Mouse (Mus musculus) erythroblast, adult 5-6 weeks (primary cell): ENCODE measurements around the gene Gm11011. TPM values are rescaled to one million over a fixed set of nuclear protein-coding genes. Genes with fewer than 3 reads are reported as not detected.

ENCODE experiments used
- ATAC-seq: replicated peaks from 2 replicates; pipeline ENCODE4 v1.8.0; 2016; ENCODE audit warnings: moderate number of reproducible peaks, mild to moderate bottlenecking, moderate TSS enrichment, inconsistent platforms; ENCODE audit not compliant: poor library complexity, low FRiP score, severe bottlenecking
- total RNA-seq, 2 experiments: library from RNA; stranded (forward) in 1 of 2; stranded (reverse) in 1 of 2; fragments of 150-400 nt in 1 of 2; fragments of 200-764, 138-1000 nt in 1 of 2; gene quantifications; 2 replicates each; pipeline versions ENCODE4 v1.2.3 to v1.2.4; 2015 to 2017; ENCODE audit warnings: low replicate concordance in 2 of 2

Gm11011 gene
- total RNA-seq, 2 experiments from 2014 or later, result not detected

DNA sequence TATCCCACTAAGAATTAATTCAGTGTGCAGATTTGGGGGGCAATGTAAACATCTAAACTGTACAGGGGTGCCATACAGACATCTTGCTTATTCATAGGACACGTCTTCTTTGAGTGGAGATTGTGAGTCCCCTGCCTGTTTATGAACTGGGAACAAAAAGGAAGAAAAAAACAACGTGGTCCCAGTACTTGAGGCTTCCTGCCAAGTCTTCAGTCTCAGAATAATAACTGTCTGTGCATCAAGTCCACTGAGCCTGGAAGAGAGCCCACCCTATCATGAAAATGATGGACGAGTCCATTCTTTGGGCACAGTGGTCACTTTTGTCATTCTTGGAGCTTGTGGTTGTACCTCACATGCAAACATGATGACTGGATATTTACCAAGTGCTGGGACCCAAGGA lies 6.2 kb upstream of the Gm11011 start:
- no peak for ATAC-seq

DNA sequence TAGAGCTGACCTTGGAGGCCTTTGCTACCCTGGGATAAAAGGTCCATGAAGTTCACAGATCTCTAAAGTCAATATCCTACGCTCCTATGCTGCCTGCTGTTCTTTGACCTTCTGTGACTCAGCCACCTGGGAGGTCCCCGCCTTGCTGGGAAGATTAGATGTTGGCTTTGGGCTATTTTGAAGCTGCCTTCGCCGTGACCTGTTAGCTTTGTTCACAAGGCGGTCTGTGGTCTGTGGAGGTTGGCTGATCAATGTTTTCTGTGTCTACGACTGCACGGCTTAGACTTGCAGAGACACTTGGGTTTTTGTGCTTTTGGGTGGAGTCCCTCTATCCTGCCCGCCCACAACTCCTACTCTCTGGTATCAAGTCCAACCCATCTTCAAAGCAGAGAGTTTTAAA lies 2.9 kb upstream of the Gm11011 start:
- ATAC-seq, result no peak

DNA sequence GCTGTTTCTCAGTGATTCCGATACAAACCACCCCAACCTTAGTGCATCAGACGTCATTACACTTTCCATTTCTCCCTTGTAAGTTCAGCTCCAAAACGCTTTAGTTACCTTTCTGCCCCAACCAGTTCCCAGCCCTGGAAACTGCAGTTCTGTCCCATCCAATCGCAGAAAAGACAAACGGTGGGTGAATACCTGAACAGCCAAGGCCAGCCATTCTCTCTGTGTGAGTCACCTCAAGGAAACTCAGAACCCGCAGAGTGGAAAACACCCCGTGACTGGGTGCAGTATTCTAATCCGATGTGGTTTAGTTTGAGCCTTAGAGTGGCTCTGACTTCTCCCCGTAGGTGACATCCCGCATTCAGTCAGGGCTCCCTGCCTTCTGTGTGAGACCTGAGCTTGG lies 2.2 kb upstream of the Gm11011 start:
- no peak for ATAC-seq

- no peak for ATAC-seq
These were observed 857 bp downstream of the Gm11011 start for GRCm38 (mm10) chr2:169586688-169587087.

GRCm38 (mm10) chr2:169585631-169586285 lies 1.8 kb downstream of the Gm11011 start:
- ATAC-seq, result no peak

- ATAC-seq, result no peak
These were observed 2.6 kb downstream of the Gm11011 start for GRCm38 (mm10) chr2:169584745-169585456.

DNA sequence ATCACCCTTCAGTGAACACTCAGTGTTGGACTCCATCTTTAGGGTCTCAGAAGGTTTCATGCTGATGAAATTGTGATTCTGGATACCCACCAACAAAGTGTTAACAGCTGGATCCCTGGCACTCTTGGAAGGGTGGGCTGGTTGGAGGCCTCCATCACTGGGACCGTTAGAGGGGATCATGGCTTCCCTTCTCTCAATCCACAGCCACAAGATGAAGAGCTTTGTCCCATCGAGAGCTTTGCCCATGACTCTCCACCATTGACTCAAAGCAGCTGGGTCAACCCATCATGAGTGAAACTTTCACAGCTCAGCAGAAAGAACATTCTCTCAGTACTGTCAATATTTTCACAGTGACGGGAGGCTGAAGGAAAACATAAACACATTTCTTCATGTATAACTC lies 4.1 kb downstream of the Gm11011 start:
- ATAC-seq, result no peak

DNA sequence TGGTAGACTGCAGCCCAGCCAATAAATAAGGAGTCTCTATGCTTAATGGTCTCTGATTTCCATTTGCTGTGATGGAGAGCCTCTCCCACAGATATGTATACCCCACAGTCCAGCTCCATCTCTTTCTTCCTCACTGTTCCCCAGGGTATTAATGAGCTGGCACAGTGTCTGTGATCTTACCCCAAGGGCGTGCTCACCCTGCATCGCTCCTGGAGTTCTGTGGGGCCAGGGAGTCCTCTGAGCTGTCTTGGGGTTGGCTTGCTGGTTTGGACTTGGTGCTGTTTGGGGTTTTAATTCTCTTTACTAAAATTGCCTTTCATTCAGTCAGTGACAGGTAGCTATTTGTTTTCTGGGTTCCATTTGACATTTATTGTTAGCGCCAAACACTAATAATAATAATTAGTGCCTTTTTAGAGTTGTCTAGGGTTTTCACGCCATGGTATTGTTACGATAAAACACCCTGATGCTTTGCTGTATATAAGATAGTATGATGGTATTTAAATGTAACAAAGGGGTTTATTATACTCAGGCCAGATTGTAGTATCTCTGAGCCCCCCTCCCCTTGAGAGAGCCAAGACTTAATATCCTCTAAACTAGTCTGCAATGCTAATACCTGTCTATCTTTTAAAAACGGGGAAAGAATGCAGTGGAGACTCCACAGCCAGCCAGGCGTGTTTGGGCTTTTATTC lies 9.9 kb downstream of the Gm11011 start:
- no peak for ATAC-seq

DNA sequence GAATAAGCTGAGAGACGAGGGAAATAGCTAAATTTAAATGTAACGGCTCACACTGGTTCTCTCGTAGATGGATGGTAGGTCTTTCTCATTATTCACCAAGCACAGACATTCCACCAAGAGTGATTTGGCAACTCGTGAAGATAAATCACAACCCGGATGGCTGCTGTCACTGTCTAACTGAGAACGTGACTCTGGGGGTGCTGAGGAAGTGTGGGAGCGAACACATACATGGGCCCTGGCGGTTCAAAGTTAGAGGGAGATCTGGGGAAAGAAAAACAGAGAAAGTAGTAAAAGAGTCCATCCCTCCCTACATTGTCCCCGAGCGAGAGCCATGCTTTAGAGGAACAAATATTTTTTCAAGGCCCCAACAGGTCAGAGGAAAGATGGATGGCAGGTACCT lies 17.5 kb downstream of the Gm11011 start:
- ATAC-seq, result no peak

- ATAC-seq, result no peak
These were observed 21.4 kb downstream of the Gm11011 start for GRCm38 (mm10) chr2:169566159-169566558.

- no peak for ATAC-seq
These were observed 21.8 kb downstream of the Gm11011 start for GRCm38 (mm10) chr2:169565751-169566150.

GRCm38 (mm10) chr2:169545674-169546073 lies 41.9 kb downstream of the Gm11011 start:
- no peak for ATAC-seq

DNA sequence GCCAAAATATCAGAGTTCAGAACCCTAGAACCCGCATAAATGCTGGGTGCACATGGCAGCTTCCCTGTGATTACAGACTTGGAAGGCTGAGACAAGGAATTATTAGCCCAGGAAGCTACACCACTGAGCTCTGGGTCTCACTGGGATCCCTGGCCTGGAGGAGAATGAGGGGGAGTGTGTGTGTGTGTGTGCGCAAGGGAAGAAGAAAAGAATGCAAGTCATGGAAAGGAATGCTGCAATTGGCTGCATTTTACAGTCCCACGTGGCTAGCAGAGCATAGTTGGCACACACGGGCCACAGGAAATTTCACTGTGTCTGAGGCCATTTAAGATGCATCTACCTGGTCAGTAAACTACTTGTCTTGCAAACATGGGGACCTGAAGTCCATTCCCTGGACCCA lies 48.6 kb downstream of the Gm11011 start:
- no peak for ATAC-seq

Other genes with a start within 250 kb of the Gm11011 start
- gene Tshz2, start 45.3 kb upstream of the Gm11011 start, total RNA-seq (2015; ENCODE audit: low replicate concordance), result not detected in 2 replicates
- not detected in 2 replicates for gene Tshz2, start 45.3 kb upstream of the Gm11011 start, total RNA-seq (2017; ENCODE audit: low replicate concordance)